Mouse (Mus musculus): ENCODE measurements around the gene Calcoco1. TPM values are rescaled to one million over a fixed set of nuclear protein-coding genes. Genes with fewer than 3 reads are reported as not detected.

Calcoco1 gene
- polyA plus RNA-seq, 1 experiment from 2014 or later, result 43.3 TPM

DNA sequence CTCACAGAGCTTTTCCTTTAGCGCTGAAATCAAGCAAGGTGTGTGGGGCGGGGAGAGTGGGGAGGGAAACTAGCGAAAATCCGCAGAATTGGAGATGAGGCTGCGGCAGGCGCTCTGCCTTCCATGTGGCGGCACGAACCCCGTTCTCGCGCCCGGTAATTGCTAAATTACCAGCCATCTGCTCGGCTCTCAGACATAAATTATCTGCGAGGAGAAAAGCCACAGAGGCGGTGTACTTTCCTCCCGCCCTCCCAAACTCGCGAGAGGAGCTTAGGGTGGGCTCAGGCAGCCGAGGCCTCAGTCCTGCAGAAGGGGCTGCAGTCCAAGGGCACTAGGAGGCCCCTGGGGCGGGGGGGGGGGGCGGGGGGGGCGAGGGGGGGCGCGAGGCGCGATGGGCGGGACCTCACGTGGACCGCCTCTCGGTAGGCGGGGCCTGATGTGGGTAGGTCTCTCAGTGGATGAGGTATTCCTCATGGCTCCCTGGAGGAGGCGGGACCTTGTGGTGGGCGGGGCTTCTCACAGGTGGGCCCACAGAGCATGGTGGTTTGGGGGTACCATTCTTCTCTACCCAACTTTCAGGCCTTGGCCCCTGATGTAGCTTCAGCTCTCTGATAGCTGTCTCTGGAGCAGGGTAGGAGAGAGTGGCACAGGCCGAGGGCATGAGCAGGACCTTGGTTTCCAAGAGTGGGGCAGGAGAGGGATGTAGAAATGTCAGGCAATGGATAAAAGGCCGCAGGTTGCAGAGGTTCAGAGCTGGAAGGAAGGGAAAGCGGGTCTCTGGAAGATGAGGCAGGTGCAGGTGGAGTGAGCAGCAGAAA is 14.4 kb upstream of the Calcoco1 start:
- peak overlapping the region; percentile 49 for H3K4me2 ChIP-seq
- H3K27me3 ChIP-seq, result peaks cover 8% of the 10 kb centered on the region
- ATAC-seq (ENCODE audit: low FRiP score, low read depth), result peak; percentile 44
- H3K36me3 ChIP-seq, result no peaks in the 10 kb centered on the region
- H3K9ac ChIP-seq, result no peak overlapping the region
- peak overlapping the region; percentile 78 for H3K27ac ChIP-seq (replicated peaks)
- no peaks in the 10 kb centered on the region for H3K9me3 ChIP-seq
- H3K4me1 ChIP-seq (replicated peaks), result peaks cover 58% of the 10 kb centered on the region
- H3K4me3 ChIP-seq, result peak overlapping the region; percentile 18
- 12% methylated on average over 27 of the region's 36 CpGs for WGBS

DNA sequence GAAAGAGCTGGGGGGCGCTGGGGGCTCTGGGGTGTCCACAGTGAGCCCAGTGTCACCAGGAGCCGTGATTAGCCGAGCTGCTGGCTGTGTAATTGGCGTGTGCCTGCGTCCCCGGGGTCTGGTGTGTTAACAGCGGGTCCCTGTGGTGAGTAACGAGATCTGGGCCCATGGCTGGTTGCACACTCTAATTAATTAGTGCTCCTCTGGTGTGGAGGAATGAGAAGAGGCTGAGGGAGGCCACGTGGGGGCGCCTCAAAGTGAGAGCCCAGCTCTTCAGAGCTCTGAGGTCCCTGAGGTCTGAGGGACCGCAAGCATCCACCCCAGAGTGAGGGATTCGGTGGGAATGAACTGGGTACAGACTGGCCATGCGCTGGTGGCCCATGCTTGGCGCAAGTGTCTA is 13.1 kb upstream of the Calcoco1 start:
- Histone ChIP-seq H3K4me3 (no peak overlapping the region), H3K9ac (no peak overlapping the region), H3K4me1 (replicated peaks) (peaks cover 55% of the 10 kb centered on the region), H3K4me2 (no peak overlapping the region), H3K27me3 (peaks cover 8% of the 10 kb centered on the region), H3K36me3 (no peaks in the 10 kb centered on the region), H3K27ac (replicated peaks) (peak overlapping the region; percentile 78), H3K9me3 (no peaks in the 10 kb centered on the region)
- ATAC-seq (ENCODE audit: low FRiP score, low read depth), result no peak
- WGBS, result 30% methylated on average over 14 of the region's 14 CpGs

GRCm38 (mm10) chr15:102733759-102734531 is 12.0 kb upstream of the Calcoco1 start:
- Histone ChIP-seq H3K9me3 (no peaks in the 10 kb centered on the region), H3K27ac (replicated peaks) (peak overlapping the region; percentile 78), H3K4me3 (no peak overlapping the region), H3K36me3 (no peaks in the 10 kb centered on the region), H3K27me3 (peaks cover 8% of the 10 kb centered on the region), H3K4me2 (no peak overlapping the region), H3K9ac (no peak overlapping the region), H3K4me1 (replicated peaks) (peaks cover 55% of the 10 kb centered on the region)
- no peak for ATAC-seq (ENCODE audit: low FRiP score, low read depth)
- 70% methylated on average over 28 of the region's 28 CpGs for WGBS

DNA sequence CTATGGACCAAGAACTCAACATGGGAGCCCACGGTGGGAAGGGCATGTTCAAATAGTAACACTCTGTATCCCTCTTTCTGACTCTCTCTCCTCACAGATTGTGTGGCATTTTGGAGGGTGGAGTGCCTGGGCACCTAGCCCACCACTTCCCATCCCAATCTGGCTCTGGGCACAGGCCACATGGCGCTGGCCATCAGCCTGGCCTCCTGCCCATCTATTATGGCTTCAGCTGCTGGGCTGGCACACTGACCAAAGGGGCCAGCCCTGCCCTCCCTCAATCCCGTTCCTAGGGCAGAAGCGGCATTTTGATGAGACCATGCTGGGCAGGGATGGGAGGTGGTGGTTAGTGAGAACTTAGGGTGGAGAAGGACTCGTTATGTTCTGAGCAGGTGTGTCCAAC is 11.3 kb upstream of the Calcoco1 start:
- peak; percentile 63 for ATAC-seq (ENCODE audit: low FRiP score, low read depth)
- peak overlapping the region; percentile 78 for H3K27ac ChIP-seq (replicated peaks)
- peaks cover 8% of the 10 kb centered on the region for H3K27me3 ChIP-seq
- H3K9ac ChIP-seq, result no peak overlapping the region
- WGBS, result 60% methylated on average over 5 of the region's 5 CpGs
- no peak overlapping the region for H3K4me2 ChIP-seq
- H3K9me3 ChIP-seq, result no peaks in the 10 kb centered on the region
- no peaks in the 10 kb centered on the region for H3K36me3 ChIP-seq
- no peak overlapping the region for H3K4me3 ChIP-seq
- H3K4me1 ChIP-seq (replicated peaks), result peaks cover 55% of the 10 kb centered on the region

DNA sequence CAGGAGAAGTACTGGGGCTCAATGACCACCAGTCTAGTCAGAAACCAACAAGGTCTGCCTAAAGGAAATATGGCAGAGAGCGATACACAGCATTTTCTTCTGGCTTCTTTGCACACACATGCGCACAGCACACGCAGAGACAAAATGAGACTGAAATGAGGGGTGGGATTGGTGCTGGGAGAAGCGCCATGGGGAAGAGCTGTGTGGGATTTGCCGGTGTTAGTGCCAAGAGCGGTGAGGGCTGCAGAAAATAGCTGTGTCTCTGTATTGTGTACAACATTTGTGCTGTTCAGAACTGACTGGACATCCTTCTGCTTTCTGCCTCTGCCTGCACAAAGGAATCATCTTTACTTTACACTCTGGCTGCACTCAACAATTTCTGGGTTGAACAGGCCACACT is 10.4 kb upstream of the Calcoco1 start:
- WGBS, result 54% methylated on average over 6 of the region's 6 CpGs

DNA sequence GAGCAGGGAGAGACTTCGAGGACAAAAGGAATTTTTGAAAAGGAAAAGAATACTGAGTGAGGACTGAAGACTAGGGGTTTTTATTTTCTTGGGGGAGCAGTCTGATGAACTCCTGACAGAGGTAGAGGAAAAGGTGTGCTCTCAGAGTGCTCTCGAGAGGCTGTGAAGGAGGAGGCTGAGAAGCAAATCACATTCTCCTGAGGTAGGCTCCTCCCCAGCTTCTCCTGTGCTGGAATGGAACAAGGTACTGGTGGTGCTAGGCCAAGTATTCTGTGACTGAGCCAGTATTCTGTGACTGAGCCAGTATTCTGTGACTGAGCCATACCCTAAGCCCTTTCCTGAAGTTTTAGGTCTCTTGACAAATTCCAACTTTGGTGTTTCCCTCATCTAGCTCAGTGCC is 6.0 kb upstream of the Calcoco1 start:
- 74% methylated on average over 2 of the region's 2 CpGs for WGBS
- no peak overlapping the region for H3K4me2 ChIP-seq
- no peaks in the 10 kb centered on the region for H3K36me3 ChIP-seq
- no peak overlapping the region for H3K9ac ChIP-seq
- H3K27ac ChIP-seq (replicated peaks), result no peak overlapping the region
- H3K9me3 ChIP-seq, result no peaks in the 10 kb centered on the region
- peaks cover 11% of the 10 kb centered on the region for H3K4me1 ChIP-seq (replicated peaks)
- H3K27me3 ChIP-seq, result no peaks in the 10 kb centered on the region
- H3K4me3 ChIP-seq, result no peak overlapping the region
- ATAC-seq (ENCODE audit: low FRiP score, low read depth), result no peak

More for the DNA sequence above, 10.4 kb upstream of the Calcoco1 start:
- Histone ChIP-seq H3K4me1 (replicated peaks) (peaks cover 51% of the 10 kb centered on the region), H3K9ac (no peak overlapping the region), H3K4me3 (no peak overlapping the region), H3K27ac (replicated peaks) (peak overlapping the region; percentile 78), H3K9me3 (no peaks in the 10 kb centered on the region), H3K4me2 (no peak overlapping the region), H3K27me3 (peaks cover 2% of the 10 kb centered on the region; the same call in 1 of the 2 replicates), H3K36me3 (no peaks in the 10 kb centered on the region)
- ATAC-seq (ENCODE audit: low FRiP score, low read depth), result no peak

DNA sequence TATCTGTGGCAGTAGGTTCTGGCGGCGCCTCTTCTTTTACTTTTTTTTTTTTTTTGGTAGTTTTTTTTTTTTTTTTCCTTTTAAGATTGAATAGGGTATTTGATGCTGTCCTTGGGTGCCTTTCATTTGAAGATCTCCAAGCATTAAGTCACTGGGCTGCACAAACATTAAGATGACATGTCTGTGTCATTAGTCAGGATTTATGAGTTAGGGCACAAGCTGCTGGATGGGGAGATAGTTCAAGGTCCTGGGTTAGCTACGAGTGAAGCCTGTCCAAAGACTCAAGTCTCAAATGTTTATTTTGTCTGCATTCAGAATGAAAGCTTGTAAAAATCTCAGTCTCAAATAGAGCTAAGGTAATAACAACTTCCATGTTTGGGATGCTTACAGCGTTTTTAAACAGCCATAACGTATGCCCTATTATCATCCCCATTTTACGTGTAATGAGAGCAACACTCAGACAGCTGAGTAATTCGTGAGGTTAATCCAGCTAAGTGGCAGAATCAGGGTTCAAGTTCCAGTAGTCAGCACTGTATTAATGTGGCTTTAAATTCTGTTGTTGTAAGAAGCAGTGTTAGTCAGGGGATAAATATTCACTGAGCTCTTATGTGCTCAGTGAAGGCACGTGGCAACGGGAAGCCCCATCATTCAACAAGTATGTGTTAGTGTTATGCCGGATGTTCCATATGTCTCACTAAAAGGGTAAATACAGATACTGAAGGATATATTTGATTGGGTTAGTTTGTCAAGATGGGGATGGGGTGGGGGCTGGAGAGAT is 1.6 kb upstream of the Calcoco1 start:
- H3K9ac ChIP-seq, result no peak overlapping the region
- no peaks in the 10 kb centered on the region for H3K9me3 ChIP-seq
- ATAC-seq (ENCODE audit: low FRiP score, low read depth), result no peak
- H3K27me3 ChIP-seq, result no peaks in the 10 kb centered on the region
- no peak overlapping the region for H3K27ac ChIP-seq (replicated peaks)
- no peak overlapping the region for H3K4me2 ChIP-seq
- 85% methylated on average over 10 of the region's 10 CpGs for WGBS
- peaks cover 9% of the 10 kb centered on the region for H3K36me3 ChIP-seq
- peaks cover 17% of the 10 kb centered on the region for H3K4me1 ChIP-seq (replicated peaks)
- H3K4me3 ChIP-seq, result no peak overlapping the region

- Histone ChIP-seq H3K9ac (peak overlapping the region; percentile 23; the same call in 1 of the 2 replicates), H3K27me3 (no peaks in the 10 kb centered on the region)
These were observed 538 bp upstream of the Calcoco1 start for GRCm38 (mm10) chr15:102722500-102722931.

DNA sequence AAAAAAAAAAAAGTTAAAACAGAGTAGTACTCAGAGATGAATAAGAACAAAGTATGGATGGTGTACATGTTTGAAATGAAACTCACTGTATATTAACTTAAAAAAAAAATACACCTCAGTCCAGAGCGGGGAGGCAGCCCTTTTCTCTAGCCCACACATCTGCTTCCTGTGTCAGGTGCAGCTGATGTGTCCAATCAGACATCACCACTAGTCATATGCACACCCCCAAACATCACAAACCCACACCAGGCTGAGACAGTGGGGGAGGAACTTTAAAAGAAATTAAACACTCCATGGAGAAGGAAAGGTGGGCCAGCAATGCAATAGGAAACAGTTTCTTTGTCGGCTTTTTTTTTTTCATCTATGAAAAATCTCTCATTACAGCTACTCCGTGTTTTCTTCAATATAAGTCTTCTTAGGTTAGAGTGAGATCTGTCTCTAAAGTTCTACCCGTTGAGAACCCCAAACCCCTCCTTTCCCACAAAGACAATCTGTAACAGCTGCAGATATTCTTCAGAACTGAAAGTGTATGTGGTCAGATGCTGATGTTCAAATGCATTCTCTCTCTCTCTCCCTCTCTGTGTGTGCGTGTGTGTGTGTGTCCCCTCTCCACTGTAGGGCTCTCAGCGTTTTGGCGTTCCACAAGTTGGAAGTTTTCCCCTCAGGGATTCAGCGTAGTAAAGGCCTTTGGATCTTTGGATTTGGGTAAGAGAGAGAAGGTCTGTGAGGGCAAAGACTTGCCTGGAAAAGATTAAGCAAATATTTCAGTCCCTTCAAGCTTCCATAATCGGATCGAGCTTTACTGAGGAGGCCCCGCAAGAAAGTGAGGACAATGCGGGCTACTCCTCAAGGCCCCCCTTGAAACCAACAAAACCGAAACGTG is 721 bp downstream of the Calcoco1 start:
- WGBS, result 21% methylated on average over 14 of the region's 14 CpGs
- H3K36me3 ChIP-seq, result peaks cover 19% of the 10 kb centered on the region
- 0 out of 2 replicates have a peak overlapping the region, but pooled peaks have one; percentile 14 for H3K27ac ChIP-seq (replicated peaks)
- H3K4me3 ChIP-seq, result peak overlapping the region; percentile 59
- peak overlapping the region; percentile 41 for H3K9ac ChIP-seq
- ATAC-seq (ENCODE audit: low FRiP score, low read depth), result no peak; the same call in 1 of the 2 replicates
- peak overlapping the region; percentile 63 for H3K4me2 ChIP-seq
- H3K27me3 ChIP-seq, result no peaks in the 10 kb centered on the region
- H3K9me3 ChIP-seq, result no peaks in the 10 kb centered on the region
- peaks cover 17% of the 10 kb centered on the region for H3K4me1 ChIP-seq (replicated peaks)

More at GRCm38 (mm10) chr15:102722500-102722931, 538 bp upstream of the Calcoco1 start:
- 51% methylated on average over 4 of the region's 4 CpGs for WGBS
- H3K4me3 ChIP-seq, result peak overlapping the region; percentile 59
- no peak; the same call in 1 of the 2 replicates for ATAC-seq (ENCODE audit: low FRiP score, low read depth)
- H3K36me3 ChIP-seq, result peaks cover 16% of the 10 kb centered on the region
- peak overlapping the region; percentile 70 for H3K27ac ChIP-seq (replicated peaks)
- peak overlapping the region; percentile 63 for H3K4me2 ChIP-seq
- peaks cover 17% of the 10 kb centered on the region for H3K4me1 ChIP-seq (replicated peaks)
- no peaks in the 10 kb centered on the region for H3K9me3 ChIP-seq

DNA sequence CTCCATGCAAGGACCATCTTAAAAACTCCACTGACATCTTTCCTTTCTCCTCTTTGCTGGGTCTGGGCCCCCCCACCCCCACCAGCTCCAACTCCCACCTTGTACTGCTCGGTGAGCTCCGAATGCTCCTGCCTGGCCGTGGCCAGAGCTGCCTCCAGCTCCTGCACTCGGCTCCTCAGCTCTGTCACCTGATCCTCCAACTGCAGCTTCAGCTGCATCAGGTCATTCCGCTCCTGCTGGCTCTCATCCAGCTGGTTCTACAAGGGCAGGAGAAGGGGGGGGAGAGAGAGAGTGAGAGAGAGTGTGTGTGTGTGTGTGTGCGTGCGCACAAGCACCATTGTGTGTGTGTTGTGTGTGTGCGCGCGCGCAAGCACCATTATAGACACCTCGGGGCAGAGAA is 5.8 kb downstream of the Calcoco1 start:
- WGBS, result 68% methylated on average over 12 of the region's 12 CpGs
- ATAC-seq (ENCODE audit: low FRiP score, low read depth), result no peak
- no peaks in the 10 kb centered on the region for H3K27me3 ChIP-seq
- H3K36me3 ChIP-seq, result peaks cover 69% of the 10 kb centered on the region
- no peak overlapping the region for H3K4me3 ChIP-seq
- H3K4me1 ChIP-seq (replicated peaks), result peaks cover 6% of the 10 kb centered on the region
- H3K9ac ChIP-seq, result no peak overlapping the region
- H3K27ac ChIP-seq (replicated peaks), result no peak overlapping the region
- H3K9me3 ChIP-seq, result no peaks in the 10 kb centered on the region
- H3K4me2 ChIP-seq, result no peak overlapping the region
